Mouse (Mus musculus): ENCODE results near the gene Ifngr1. TPM values are rescaled to one million over a fixed set of nuclear protein-coding genes. Genes with fewer than 3 reads are reported as not detected.

The Ifngr1 gene
- polyA plus RNA-seq, 1 experiment: 72.3 TPM

GRCm38 (mm10) chr10:19563443-19563861, 28.3 kb upstream of the Ifngr1 start:
- TF ChIP-seq POLR2A (IDR thresholded peaks at IDR 0.05; ENCODE audit: borderline replicate concordance, extremely low read depth, low read depth, low read length) (no peak), CTCF (IDR thresholded peaks at IDR 0.05; ENCODE audit: insufficient read depth, low read length) (no peak)
- Histone ChIP-seq H3K4me1 (ENCODE audit: control insufficient read depth, insufficient read depth, low read length) (no peaks in the 10 kb centered on the region; the same call in 1 of the 2 replicates), H3K4me3 (replicated peaks; ENCODE audit: extremely low read depth, low read depth, low read length) (no peak overlapping the region)
- 33% methylated on average over 1 of the region's 1 CpGs for WGBS
- no peak for DNase-seq

DNA sequence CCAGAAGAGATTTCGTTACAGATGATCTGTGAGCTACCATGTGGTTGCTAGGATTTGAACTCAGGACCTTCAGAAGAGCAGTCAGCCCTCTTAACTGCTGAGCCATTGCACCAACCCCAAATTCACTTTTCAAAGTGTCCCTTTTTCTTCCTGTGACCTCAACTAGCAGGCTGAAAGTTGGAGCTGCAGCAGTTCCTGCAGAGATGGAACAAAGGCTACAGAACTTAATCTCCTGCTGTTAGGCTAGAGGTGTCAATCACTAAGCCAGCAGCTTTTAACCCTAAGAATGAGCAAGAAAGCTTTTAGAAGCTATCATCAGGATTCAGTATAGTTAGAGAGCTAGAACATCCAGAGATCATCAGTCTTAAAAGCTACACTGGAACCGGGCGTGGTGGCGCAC, 24.3 kb upstream of the Ifngr1 start:
- DNase-seq: no peak
- TF ChIP-seq CTCF (IDR thresholded peaks at IDR 0.05; ENCODE audit: insufficient read depth, low read length): no peak
- no peak for TF ChIP-seq POLR2A (IDR thresholded peaks at IDR 0.05; ENCODE audit: borderline replicate concordance, extremely low read depth, low read depth, low read length)
- H3K4me3 ChIP-seq (replicated peaks; ENCODE audit: extremely low read depth, low read depth, low read length): no peak overlapping the region
- 99% methylated on average over 4 of the region's 4 CpGs for WGBS
- H3K4me1 ChIP-seq (ENCODE audit: control insufficient read depth, insufficient read depth, low read length): peaks cover 10% of the 10 kb centered on the region

GRCm38 (mm10) chr10:19570288-19570687, 21.5 kb upstream of the Ifngr1 start:
- H3K4me1 ChIP-seq (ENCODE audit: control insufficient read depth, insufficient read depth, low read length): peaks cover 10% of the 10 kb centered on the region
- WGBS: 16% methylated on average over 4 of the region's 4 CpGs
- no peak for DNase-seq
- H3K4me3 ChIP-seq (replicated peaks; ENCODE audit: extremely low read depth, low read depth, low read length): no peak overlapping the region
- TF ChIP-seq POLR2A (IDR thresholded peaks at IDR 0.05; ENCODE audit: borderline replicate concordance, extremely low read depth, low read depth, low read length) (no peak), CTCF (IDR thresholded peaks at IDR 0.05; ENCODE audit: insufficient read depth, low read length) (no peak)

DNA sequence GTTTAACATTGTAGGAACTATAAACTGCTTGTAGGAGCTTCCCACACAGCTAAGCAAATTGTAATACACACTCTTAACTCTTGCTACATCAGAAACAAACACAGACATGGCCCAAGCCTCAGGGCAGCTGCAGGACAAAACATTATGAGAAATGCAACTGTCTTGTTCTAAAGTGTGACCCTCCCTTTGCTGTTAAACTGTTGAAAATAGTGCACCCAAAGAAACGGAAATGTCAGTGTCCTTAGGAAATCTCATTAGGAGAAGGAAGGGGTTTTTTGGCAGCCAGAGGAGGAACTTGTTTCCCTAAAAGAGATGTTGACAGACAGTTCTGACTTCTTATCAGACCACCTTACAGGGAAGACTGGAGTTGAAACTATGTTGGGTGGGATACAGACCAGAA, 21.0 kb upstream of the Ifngr1 start:
- TF ChIP-seq POLR2A (IDR thresholded peaks at IDR 0.05; ENCODE audit: borderline replicate concordance, extremely low read depth, low read depth, low read length) (no peak), CTCF (IDR thresholded peaks at IDR 0.05; ENCODE audit: insufficient read depth, low read length) (no peak)
- H3K4me3 ChIP-seq (replicated peaks; ENCODE audit: extremely low read depth, low read depth, low read length): no peak overlapping the region
- WGBS: 22% methylated on average over 1 of the region's 1 CpGs
- no peak for DNase-seq
- peaks cover 10% of the 10 kb centered on the region for H3K4me1 ChIP-seq (ENCODE audit: control insufficient read depth, insufficient read depth, low read length)

- Histone ChIP-seq H3K4me1 (ENCODE audit: control insufficient read depth, insufficient read depth, low read length) (0 out of 2 replicates have a peak, but pooled peaks cover 2% of the 10 kb centered on the region), H3K4me3 (replicated peaks; ENCODE audit: extremely low read depth, low read depth, low read length) (no peak overlapping the region)
- no peak for DNase-seq
- no peak for TF ChIP-seq CTCF (IDR thresholded peaks at IDR 0.05; ENCODE audit: insufficient read depth, low read length)
- no peak for TF ChIP-seq POLR2A (IDR thresholded peaks at IDR 0.05; ENCODE audit: borderline replicate concordance, extremely low read depth, low read depth, low read length)
- WGBS: 89% methylated on average over 3 of the region's 3 CpGs
Measured at GRCm38 (mm10) chr10:19577571-19577970, 14.2 kb upstream of the Ifngr1 start.

DNA sequence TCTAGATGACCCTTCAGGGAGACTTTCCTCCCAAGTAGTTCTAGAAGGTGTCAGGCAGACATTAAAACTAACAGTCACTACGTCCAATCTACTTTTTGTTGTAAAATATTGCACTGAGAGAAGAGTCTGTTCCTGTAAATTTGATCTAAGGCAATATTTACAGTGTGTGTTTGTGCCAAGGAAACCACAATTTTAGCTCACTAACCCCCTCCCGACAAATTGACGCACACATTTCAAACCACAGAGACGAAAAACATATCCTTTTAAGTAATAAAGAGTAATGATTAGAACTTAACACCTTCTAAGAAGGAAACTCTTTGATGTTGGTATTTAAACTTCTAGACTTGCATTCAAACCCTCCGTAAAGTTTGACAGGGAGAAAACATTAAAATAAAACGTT, 13.7 kb upstream of the Ifngr1 start:
- peaks cover 2% of the 10 kb centered on the region; the same call in 1 of the 2 replicates for H3K4me1 ChIP-seq (ENCODE audit: control insufficient read depth, insufficient read depth, low read length)
- TF ChIP-seq POLR2A (IDR thresholded peaks at IDR 0.05; ENCODE audit: borderline replicate concordance, extremely low read depth, low read depth, low read length): no peak
- TF ChIP-seq CTCF (IDR thresholded peaks at IDR 0.05; ENCODE audit: insufficient read depth, low read length): no peak
- WGBS: 71% methylated on average over 6 of the region's 6 CpGs
- DNase-seq: no peak
- no peak overlapping the region for H3K4me3 ChIP-seq (replicated peaks; ENCODE audit: extremely low read depth, low read depth, low read length)

DNA sequence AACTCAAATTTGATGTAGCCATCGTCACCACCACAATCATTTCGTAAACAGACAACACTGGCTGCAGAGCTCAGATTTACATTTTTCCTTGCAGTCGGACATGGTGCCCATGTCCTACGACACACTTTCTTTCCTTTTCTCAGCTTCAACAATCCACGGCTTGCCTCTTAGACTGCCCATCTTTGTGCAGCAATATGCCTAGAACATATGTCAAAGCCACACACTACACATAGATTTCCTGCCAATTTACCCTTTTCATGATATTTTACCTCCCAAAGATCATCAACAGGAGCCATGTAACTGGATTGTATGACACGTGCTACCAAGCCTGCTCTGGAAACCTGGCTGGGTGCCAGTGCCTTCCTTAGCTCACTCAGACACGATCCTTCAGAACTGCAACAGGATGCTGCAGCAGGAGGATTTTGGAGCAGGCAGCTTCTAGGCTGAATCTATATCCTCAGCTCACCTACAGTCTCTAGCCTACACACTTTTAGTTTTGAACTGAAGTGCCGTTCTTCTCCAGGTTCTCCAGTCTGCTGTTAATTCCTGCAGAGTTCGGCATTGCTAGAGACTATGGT, 13.3 kb upstream of the Ifngr1 start:
- DNase-seq: no peak
- Histone ChIP-seq H3K4me3 (replicated peaks; ENCODE audit: extremely low read depth, low read depth, low read length) (no peak overlapping the region), H3K4me1 (ENCODE audit: control insufficient read depth, insufficient read depth, low read length) (peaks cover 2% of the 10 kb centered on the region; the same call in 1 of the 2 replicates)
- no peak for TF ChIP-seq CTCF (IDR thresholded peaks at IDR 0.05; ENCODE audit: insufficient read depth, low read length)
- no peak for TF ChIP-seq POLR2A (IDR thresholded peaks at IDR 0.05; ENCODE audit: borderline replicate concordance, extremely low read depth, low read depth, low read length)
- WGBS: 55% methylated on average over 9 of the region's 9 CpGs

DNA sequence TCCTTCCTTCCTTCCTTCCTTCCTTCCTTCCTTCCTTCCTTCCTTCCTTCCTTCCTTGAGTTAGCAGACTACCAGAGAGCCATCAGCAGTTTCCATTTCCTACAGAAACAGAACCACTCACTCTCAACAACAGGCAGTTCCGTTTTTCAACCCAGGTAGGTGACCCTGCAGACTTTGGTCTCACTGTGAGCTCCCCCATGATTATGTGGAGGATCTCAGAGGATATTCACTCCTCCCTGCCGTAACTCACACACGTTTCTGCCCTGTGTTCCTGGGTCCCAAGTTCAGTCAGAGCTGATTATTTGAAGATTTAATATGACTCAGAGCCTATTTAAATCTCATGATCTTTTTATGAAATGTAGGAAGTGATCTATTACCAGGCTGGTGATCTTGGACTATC, 11.1 kb upstream of the Ifngr1 start:
- WGBS: 76% methylated on average over 3 of the region's 3 CpGs

DNA sequence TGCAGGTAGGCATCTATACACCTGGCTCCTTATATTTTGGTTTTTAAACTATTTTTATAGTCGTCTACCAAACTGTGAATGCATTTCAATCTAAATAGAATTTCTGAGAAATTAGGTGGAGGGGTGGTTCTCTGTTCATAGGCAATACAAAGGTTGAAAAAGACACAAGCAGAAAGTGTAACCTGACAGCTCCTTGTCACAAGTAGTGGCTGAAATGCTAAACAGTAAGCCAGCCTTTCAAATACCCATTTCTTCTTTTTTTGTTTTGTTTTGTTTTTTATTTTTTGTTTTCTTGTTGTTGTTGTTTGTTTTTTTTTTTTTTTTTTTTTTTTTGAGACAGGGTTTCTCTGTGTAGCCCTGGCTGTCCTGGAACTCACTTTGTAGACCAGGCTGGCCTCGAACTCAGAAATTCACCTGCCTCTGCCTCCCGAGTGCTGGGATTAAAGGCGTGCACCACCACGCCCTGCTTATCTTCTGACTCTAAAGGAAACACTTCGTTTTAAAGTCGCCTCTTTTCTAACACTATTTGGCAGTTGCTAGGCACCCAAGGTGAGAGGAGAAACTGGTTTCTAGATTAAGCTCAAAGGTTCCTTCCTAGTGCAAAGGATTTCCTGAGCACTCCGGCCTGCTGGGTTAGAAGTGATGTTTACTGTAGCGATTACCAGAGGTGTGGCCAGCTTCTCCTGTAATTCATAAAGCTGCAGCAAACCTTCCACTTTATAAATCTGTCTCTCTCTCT, 9.7 kb upstream of the Ifngr1 start:
- WGBS: 55% methylated on average over 9 of the region's 9 CpGs
- TF ChIP-seq POLR2A (IDR thresholded peaks at IDR 0.05; ENCODE audit: borderline replicate concordance, extremely low read depth, low read depth, low read length) (no peak), CTCF (IDR thresholded peaks at IDR 0.05; ENCODE audit: insufficient read depth, low read length) (no peak)
- H3K4me1 ChIP-seq (ENCODE audit: control insufficient read depth, insufficient read depth, low read length): peaks cover 2% of the 10 kb centered on the region; the same call in 1 of the 2 replicates
- no peak overlapping the region for H3K4me3 ChIP-seq (replicated peaks; ENCODE audit: extremely low read depth, low read depth, low read length)
- DNase-seq: no peak

More for the DNA sequence above, 11.1 kb upstream of the Ifngr1 start:
- Histone ChIP-seq H3K4me1 (ENCODE audit: control insufficient read depth, insufficient read depth, low read length) (peaks cover 2% of the 10 kb centered on the region; the same call in 1 of the 2 replicates), H3K4me3 (replicated peaks; ENCODE audit: extremely low read depth, low read depth, low read length) (no peak overlapping the region)
- no peak for TF ChIP-seq POLR2A (IDR thresholded peaks at IDR 0.05; ENCODE audit: borderline replicate concordance, extremely low read depth, low read depth, low read length)
- TF ChIP-seq CTCF (IDR thresholded peaks at IDR 0.05; ENCODE audit: insufficient read depth, low read length): no peak
- DNase-seq: no peak

All from lung, adult 2 months (tissue).